Mouse (Mus musculus) embryonic facial prominence, embryonic 13.5 days (tissue): ENCODE data around the gene Mis12. TPM values are rescaled to one million over a fixed set of nuclear protein-coding genes. Genes with fewer than 3 reads are reported as not detected.

Source experiments
- ATAC-seq: fragments of 200-750 bp; cut with Nextera tagmentation; 2 replicates; pipeline ENCODE4 v1.8.0; 2017; ENCODE audit warnings: low read depth; ENCODE audit not compliant: insufficient number of reproducible peaks, insufficient read depth, low FRiP score, low TSS enrichment
- H3K27ac ChIP-seq: fragments of 300-500 bp; sonication (generic); 2 replicates; pipeline ENCODE4 v1.5.1; 2015; ENCODE audit warnings: moderate library complexity, mild to moderate bottlenecking, inconsistent platforms
- H3K27me3 ChIP-seq: fragments of 300-500 bp; sonication (generic); 2 replicates; pipeline ENCODE4 v1.6.1; 2015; ENCODE audit warnings: mild to moderate bottlenecking, inconsistent platforms
- H3K36me3 ChIP-seq: fragments of 300-500 bp; sonication (generic); 2 replicates; pipeline ENCODE4 v1.6.1; 2015; ENCODE audit warnings: mild to moderate bottlenecking, inconsistent platforms
- H3K4me1 ChIP-seq: fragments of 300-500 bp; sonication (generic); 2 replicates; pipeline ENCODE4 v1.6.1; 2015; ENCODE audit warnings: inconsistent platforms
- H3K4me2 ChIP-seq: fragments of 300-500 bp; sonication (generic); 2 replicates; pipeline ENCODE4 v1.6.1; 2015; ENCODE audit warnings: moderate library complexity, mild to moderate bottlenecking, inconsistent platforms
- H3K4me3 ChIP-seq: fragments of 300-500 bp; sonication (generic); 2 replicates; pipeline ENCODE4 v1.5.1; 2015; ENCODE audit warnings: mild to moderate bottlenecking, inconsistent platforms
- H3K9ac ChIP-seq: fragments of 300-500 bp; sonication (generic); 2 replicates; pipeline ENCODE4 v1.6.1; 2015; ENCODE audit warnings: mild to moderate bottlenecking, inconsistent platforms
- H3K9me3 ChIP-seq: fragments of 300-500 bp; sonication (generic); 2 replicates; pipeline ENCODE4 v1.6.1; 2016; ENCODE audit warnings: inconsistent platforms
- whole genome bisulfite sequencing: fragments of 180-500 bp; shearing (Covaris S2); methylation state at CpG from one replicate; pipeline ENCODE4 v1.1.7; 2015; ENCODE audit warnings: mixed read lengths; 5-methylcytosine and 5-hydroxymethylcytosine counted together
- polyA plus RNA-seq: library from polyadenylated mRNA; unstranded; fragments of >200 nt; fragmentation: Nextera tagmentation; extraction: Ambion mirVana; gene quantifications from 2 replicates; pipeline ENCODE4 v1.2.1, GENCODE M21; 2015

The Mis12 gene
- polyA plus RNA-seq, 1 experiment from 2014 or later = 53.7 TPM

- Histone ChIP-seq H3K4me3 (peak within 1 kb of the TSS; percentile 83), H3K27ac (peak within 1 kb of the TSS; percentile 17; the same call in 1 of the 2 replicates), H3K4me2 (peak within 1 kb of the TSS; percentile 82), H3K27me3 (no peaks in the 10 kb centered on the region), H3K4me1 (peaks cover 12% of the 10 kb centered on the region), H3K9me3 (no peaks in the 10 kb centered on the region), H3K36me3 (peaks cover 71% of the 10 kb centered on the region), H3K9ac (peak within 1 kb of the TSS; percentile 94)
- ATAC-seq = peak; percentile 92
- WGBS = under 1% methylated on average over 56 of the region's 64 CpGs
Measured at GRCm38 (mm10) chr11:70982557-70983228, 36.7 kb upstream of the Mis12 start, which contains the start of gene C1qbp. TSS of gene C1qbp (minus strand) at chr11:70983026.

- Histone ChIP-seq H3K9me3 (no peaks in the 10 kb centered on the region), H3K36me3 (peaks cover 41% of the 10 kb centered on the region), H3K27ac (no peak overlapping the region), H3K4me1 (peaks cover 17% of the 10 kb centered on the region), H3K4me3 (no peak overlapping the region), H3K4me2 (no peak overlapping the region), H3K9ac (no peak overlapping the region), H3K27me3 (no peaks in the 10 kb centered on the region)
- 87% methylated on average over 4 of the region's 4 CpGs for WGBS
- no peak for ATAC-seq
Measured at GRCm38 (mm10) chr11:71001167-71001566, 18.2 kb upstream of the Mis12 start.

DNA sequence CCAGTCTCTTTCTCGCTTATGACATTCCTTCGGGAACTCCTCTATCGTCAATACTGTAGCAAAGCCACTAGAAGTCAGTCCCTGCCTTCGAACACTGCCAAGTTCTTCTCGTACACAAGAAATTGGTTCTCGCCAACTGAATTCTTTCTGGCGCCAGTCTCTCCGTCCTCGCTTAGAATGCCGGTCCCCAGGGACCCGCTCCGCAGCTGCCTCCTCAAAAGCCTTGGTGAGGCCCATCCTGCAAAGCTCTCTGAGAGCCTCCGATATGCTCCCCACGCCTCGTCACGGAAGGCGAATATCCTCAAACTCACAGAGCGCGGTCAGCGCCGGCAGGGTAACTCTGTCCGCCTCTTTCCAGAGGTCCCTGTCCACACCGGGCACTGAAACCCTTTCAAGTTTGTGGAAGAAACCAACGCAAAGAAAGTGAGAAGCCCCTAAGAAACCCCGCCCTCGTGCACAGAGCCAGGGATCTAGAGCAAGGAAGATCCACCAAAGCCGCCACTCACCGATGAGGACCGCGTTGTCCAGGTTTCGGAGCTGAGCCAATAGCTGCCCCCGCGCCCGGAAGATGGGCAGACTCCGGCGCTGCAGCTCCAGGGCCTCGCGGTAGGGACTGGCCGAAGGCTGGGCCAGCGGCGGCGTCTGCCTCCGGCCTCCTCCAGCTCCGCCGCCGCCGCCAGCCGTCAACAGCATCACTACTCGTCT, 15.6 kb upstream of the Mis12 start:
- no peaks in the 10 kb centered on the region for H3K9me3 ChIP-seq
- ATAC-seq = peak; percentile 65
- peaks cover 17% of the 10 kb centered on the region for H3K4me1 ChIP-seq

DNA sequence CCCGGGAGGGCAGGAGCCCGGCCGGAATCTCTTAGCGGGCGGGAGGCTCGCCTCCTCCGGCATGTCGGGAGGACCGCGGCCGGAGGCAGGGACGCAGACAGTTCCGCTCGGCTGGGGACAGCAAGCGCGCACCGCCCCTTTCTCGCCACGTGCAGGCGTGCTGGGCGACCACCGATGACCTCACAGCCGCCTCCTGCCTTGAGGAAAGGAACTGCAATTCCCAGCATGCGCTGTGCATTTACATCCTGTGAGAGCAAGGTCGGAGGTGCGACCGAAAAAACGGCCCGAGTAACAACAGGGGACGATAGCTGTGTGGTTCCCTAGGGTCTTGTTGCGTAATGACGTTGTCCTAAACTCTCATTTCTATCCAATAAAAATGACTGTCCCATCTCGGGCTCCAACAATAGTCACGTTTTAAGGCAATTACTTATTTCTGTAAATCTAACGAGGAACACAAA, 15.1 kb upstream of the Mis12 start, which contains the start of gene Dhx33:
Dhx33 (minus strand) TSS at position 122 of the 458 bp plus-strand sequence.
- H3K4me1 ChIP-seq = peaks cover 17% of the 10 kb centered on the region
- peak within 1 kb of the TSS; percentile 97 for H3K4me3 ChIP-seq
- peaks cover 38% of the 10 kb centered on the region for H3K36me3 ChIP-seq
- H3K27me3 ChIP-seq = no peaks in the 10 kb centered on the region
- H3K9me3 ChIP-seq = no peaks in the 10 kb centered on the region
- H3K27ac ChIP-seq = peak within 1 kb of the TSS; percentile 76
- peak within 1 kb of the TSS; percentile 83 for H3K9ac ChIP-seq
- peak; percentile 96 for ATAC-seq
- H3K4me2 ChIP-seq = peak within 1 kb of the TSS; percentile 92
- WGBS = 0% methylated on average over 35 of the region's 35 CpGs

More for the DNA sequence above, 15.6 kb upstream of the Mis12 start:
- under 1% methylated on average over 49 of the region's 49 CpGs for WGBS
- peak overlapping the region; percentile 83 for H3K9ac ChIP-seq
- H3K4me2 ChIP-seq = peak overlapping the region; percentile 92
- no peaks in the 10 kb centered on the region for H3K27me3 ChIP-seq
- H3K36me3 ChIP-seq = peaks cover 38% of the 10 kb centered on the region
- H3K4me3 ChIP-seq = peak overlapping the region; percentile 97
- peak overlapping the region; percentile 76 for H3K27ac ChIP-seq

GRCm38 (mm10) chr11:71005046-71005445, 14.4 kb upstream of the Mis12 start:
- ATAC-seq = no peak; the same call in 1 of the 2 replicates
- Histone ChIP-seq H3K27ac (0 out of 2 replicates have a peak overlapping the region, but pooled peaks have one; percentile 11), H3K27me3 (no peaks in the 10 kb centered on the region), H3K9me3 (no peaks in the 10 kb centered on the region), H3K4me3 (peak overlapping the region; percentile 97), H3K36me3 (peaks cover 38% of the 10 kb centered on the region), H3K4me1 (peaks cover 17% of the 10 kb centered on the region), H3K9ac (no peak overlapping the region), H3K4me2 (peak overlapping the region; percentile 53)
- 50% methylated on average over 5 of the region's 5 CpGs for WGBS

- Histone ChIP-seq H3K36me3 (peaks cover 46% of the 10 kb centered on the region), H3K9me3 (no peaks in the 10 kb centered on the region), H3K9ac (no peak overlapping the region), H3K4me3 (no peak overlapping the region), H3K27ac (no peak overlapping the region), H3K4me1 (peaks cover 17% of the 10 kb centered on the region), H3K4me2 (no peak overlapping the region), H3K27me3 (no peaks in the 10 kb centered on the region)
- no peak for ATAC-seq
- 95% methylated on average over 6 of the region's 6 CpGs for WGBS
Measured at GRCm38 (mm10) chr11:71007026-71007425, 12.4 kb upstream of the Mis12 start.

GRCm38 (mm10) chr11:71007831-71008230, 11.6 kb upstream of the Mis12 start:
- 90% methylated on average over 7 of the region's 7 CpGs for WGBS
- Histone ChIP-seq H3K36me3 (peaks cover 54% of the 10 kb centered on the region), H3K9me3 (no peaks in the 10 kb centered on the region), H3K27me3 (no peaks in the 10 kb centered on the region), H3K4me3 (no peak overlapping the region), H3K27ac (no peak overlapping the region), H3K9ac (no peak overlapping the region), H3K4me1 (peaks cover 10% of the 10 kb centered on the region), H3K4me2 (no peak overlapping the region)
- ATAC-seq = no peak

DNA sequence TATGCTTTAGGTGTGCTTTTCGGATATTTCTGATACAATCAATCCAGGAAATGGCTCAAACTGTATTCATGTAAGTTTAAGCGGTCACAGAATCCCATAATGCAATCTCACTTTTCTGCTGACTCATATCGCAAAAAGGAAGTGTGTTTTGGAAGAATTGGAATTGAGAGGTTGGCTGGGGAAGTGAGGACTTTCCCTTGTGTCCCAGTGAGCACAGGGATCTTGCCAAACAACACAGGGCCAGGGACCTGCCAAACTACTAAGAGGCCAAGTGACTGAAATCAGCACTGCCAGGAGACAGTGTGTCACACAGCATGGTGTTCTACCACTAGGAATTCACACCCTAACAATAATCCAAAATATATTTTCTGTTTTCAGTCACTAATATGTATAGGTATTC, 11.1 kb upstream of the Mis12 start:
- no peak overlapping the region for H3K4me3 ChIP-seq
- no peaks in the 10 kb centered on the region for H3K27me3 ChIP-seq
- ATAC-seq = no peak
- no peaks in the 10 kb centered on the region for H3K9me3 ChIP-seq
- no peak overlapping the region for H3K9ac ChIP-seq
- WGBS = 93% methylated on average over 3 of the region's 3 CpGs
- peaks cover 5% of the 10 kb centered on the region for H3K4me1 ChIP-seq
- no peak overlapping the region for H3K27ac ChIP-seq
- no peak overlapping the region for H3K4me2 ChIP-seq
- peaks cover 57% of the 10 kb centered on the region for H3K36me3 ChIP-seq

- ATAC-seq = no peak
- no peaks in the 10 kb centered on the region for H3K9me3 ChIP-seq
- H3K4me2 ChIP-seq = no peak overlapping the region
- H3K9ac ChIP-seq = no peak overlapping the region
- peaks cover 54% of the 10 kb centered on the region for H3K36me3 ChIP-seq
- H3K4me1 ChIP-seq = peaks cover 3% of the 10 kb centered on the region
- H3K27ac ChIP-seq = no peak overlapping the region
- H3K27me3 ChIP-seq = no peaks in the 10 kb centered on the region
- H3K4me3 ChIP-seq = no peak overlapping the region
- 95% methylated on average over 7 of the region's 7 CpGs for WGBS
Measured at GRCm38 (mm10) chr11:71012743-71013142, 6.7 kb upstream of the Mis12 start.

DNA sequence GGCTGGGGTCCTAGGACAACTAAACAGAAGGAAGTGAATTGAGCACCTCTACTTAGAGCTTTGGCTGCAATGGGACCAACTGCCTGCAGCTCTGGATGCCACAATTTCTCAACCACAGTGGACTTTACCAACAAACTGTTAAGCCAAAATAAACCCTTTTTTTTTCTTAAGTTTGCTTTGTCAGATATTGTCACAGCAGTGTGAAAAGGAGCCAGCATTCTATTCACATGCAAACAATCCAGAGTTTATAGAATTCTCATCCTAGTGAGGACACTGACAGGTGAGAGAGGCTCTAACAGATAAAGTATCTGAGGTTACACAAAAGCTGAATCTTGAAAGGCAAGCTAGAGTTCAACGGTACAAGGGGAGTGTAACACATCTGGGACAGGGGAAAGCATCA, 2.4 kb upstream of the Mis12 start:
- ATAC-seq = no peak
- Histone ChIP-seq H3K4me1 (peaks cover 21% of the 10 kb centered on the region), H3K9ac (no peak overlapping the region), H3K36me3 (peaks cover 22% of the 10 kb centered on the region), H3K4me2 (no peak overlapping the region), H3K27me3 (no peaks in the 10 kb centered on the region), H3K27ac (no peak overlapping the region), H3K4me3 (no peak overlapping the region), H3K9me3 (no peaks in the 10 kb centered on the region)
- 94% methylated on average over 1 of the region's 1 CpGs for WGBS

DNA sequence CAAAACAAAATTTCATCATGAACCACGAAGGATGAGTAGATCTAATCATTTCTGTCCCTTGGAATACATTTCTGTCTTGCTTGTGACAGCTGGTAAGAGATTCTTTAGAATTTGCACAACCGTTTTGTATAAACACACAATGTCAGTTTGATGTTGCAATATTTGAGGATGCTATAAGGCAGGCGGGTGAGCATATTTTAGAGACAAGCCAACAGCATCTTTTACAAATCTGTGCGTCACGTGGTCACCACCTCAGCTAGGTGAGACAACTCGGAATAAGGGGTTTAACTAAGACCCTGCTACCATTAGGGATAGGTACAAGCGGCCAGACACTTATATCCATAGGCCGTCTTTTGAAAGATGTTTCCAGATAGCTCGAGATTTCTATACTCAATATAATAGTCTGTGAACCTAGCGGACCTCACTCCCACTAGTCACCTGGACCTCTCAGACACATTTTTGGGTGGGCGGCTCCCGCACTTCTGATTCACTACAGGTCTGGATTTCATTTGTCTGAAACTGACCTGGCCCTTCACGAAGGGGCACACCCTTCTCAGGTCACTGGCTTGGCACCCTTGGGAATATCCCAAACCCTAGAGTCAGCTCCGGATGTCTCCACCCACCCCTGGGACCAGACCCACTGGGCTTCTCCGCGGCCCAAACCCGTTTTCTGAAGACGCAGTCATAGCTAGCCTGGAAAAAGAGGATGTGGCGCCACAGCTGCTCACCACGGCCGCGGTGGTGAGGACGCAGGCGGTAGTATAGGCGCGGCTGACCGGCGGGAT, 803 bp upstream of the Mis12 start:
- H3K9me3 ChIP-seq = no peaks in the 10 kb centered on the region
- WGBS = 5% methylated on average over 28 of the region's 28 CpGs
- ATAC-seq = peak; percentile 18; the same call in 1 of the 2 replicates

More for the DNA sequence above, 803 bp upstream of the Mis12 start:
- Histone ChIP-seq H3K9ac (peak overlapping the region; percentile 93), H3K4me3 (peak overlapping the region; percentile 91), H3K4me2 (peak overlapping the region; percentile 80), H3K36me3 (peaks cover 13% of the 10 kb centered on the region), H3K27ac (peak overlapping the region; percentile 85), H3K4me1 (peaks cover 23% of the 10 kb centered on the region), H3K27me3 (no peaks in the 10 kb centered on the region)
